Mouse (Mus musculus) MEL (cell line): ENCODE data around the gene Sec24c. TPM values are rescaled to one million over a fixed set of nuclear protein-coding genes. Genes with fewer than 3 reads are reported as not detected.

ENCODE experiments used
- DNase-seq: peaks from one replicate; pipeline ENCODE4 v3.0.0; 2011; ENCODE audit warnings: low read depth, low spot score
- H3K27ac ChIP-seq: 2 replicates; pipeline ENCODE4 v1.5.1; 2012; ENCODE audit warnings: low read depth, mild to moderate bottlenecking, control low read depth, low read length, moderate library complexity; ENCODE audit not compliant: control insufficient read depth
- H3K27me3 ChIP-seq, 2 experiments: fragments of 150-350 bp in 1 of 2; sonication (generic) in 1 of 2; 2 replicates each; pipeline ENCODE4 v1.6.1; 2012; ENCODE audit warnings: low read length in 2 of 2, mild to moderate bottlenecking in 2 of 2, improper control_type of control experiment in 1 of 2, moderate library complexity in 1 of 2; ENCODE audit not compliant: insufficient read depth in 2 of 2, control insufficient read depth in 1 of 2
- H3K36me3 ChIP-seq, 2 experiments: 2 replicates each; pipeline ENCODE4 v1.6.1; 2012 to 2014; ENCODE audit warnings: low read length in 2 of 2, improper control_type of control experiment in 1 of 2, inconsistent platforms in 1 of 2, mild to moderate bottlenecking in 1 of 2; ENCODE audit not compliant: insufficient read depth in 2 of 2, control insufficient read depth in 1 of 2
- H3K4me1 ChIP-seq, 2 experiments: fragments of 150-350 bp in 1 of 2; sonication (generic) in 1 of 2; 2 replicates each; pipeline ENCODE4 v1.6.1; 2012; ENCODE audit warnings: low read length in 2 of 2, improper control_type of control experiment in 1 of 2, mild to moderate bottlenecking in 1 of 2; ENCODE audit not compliant: insufficient read depth in 2 of 2, control insufficient read depth in 1 of 2
- H3K4me3 ChIP-seq, 2 experiments: fragments of 150-350 bp in 1 of 2; sonication (generic) in 1 of 2; 2 replicates each; pipeline ENCODE4 v1.5.1; 2012; ENCODE audit warnings: low read depth in 2 of 2, low read length in 2 of 2, mild to moderate bottlenecking in 2 of 2, moderate library complexity in 2 of 2, control low read depth in 1 of 2, improper control_type of control experiment in 1 of 2; ENCODE audit not compliant: control insufficient read depth in 1 of 2, insufficient read depth in 1 of 2
- H3K79me2 ChIP-seq: 2 replicates; pipeline ENCODE4 v1.6.1; 2012; ENCODE audit warnings: mild to moderate bottlenecking, low read length, moderate library complexity; ENCODE audit not compliant: control insufficient read depth, poor library complexity, insufficient read depth
- H3K9ac ChIP-seq: 2 replicates; pipeline ENCODE4 v1.6.1; 2012; ENCODE audit warnings: low read depth, mild to moderate bottlenecking, control low read depth, low read length, moderate library complexity; ENCODE audit not compliant: control insufficient read depth, poor library complexity, severe bottlenecking
- H3K9me3 ChIP-seq: fragments of 150-350 bp; sonication (generic); replicated peaks from 2 replicates; pipeline ENCODE4 v1.6.1; 2012; ENCODE audit warnings: mild to moderate bottlenecking, low read length, improper control_type of control experiment, moderate library complexity; ENCODE audit not compliant: insufficient read depth
- CHD1 ChIP-seq: IDR thresholded peaks from 2 replicates; pipeline ENCODE4 v1.6.1; 2012; ENCODE audit warnings: low read depth, mild to moderate bottlenecking, inconsistent platforms, low read length, improper control_type of control experiment
- CHD2 ChIP-seq: IDR thresholded peaks from 2 replicates; pipeline ENCODE4 v1.6.1; 2011; ENCODE audit warnings: low read length, improper control_type of control experiment
- CTCF ChIP-seq, 3 experiments: IDR thresholded peaks in 2 of 3; conservative IDR thresholded peaks in 1 of 3; 2 replicates each; pipeline ENCODE4 v1.5.1; 2011 to 2012; ENCODE audit warnings: low read length in 3 of 3, low read depth in 2 of 3, mild to moderate bottlenecking in 2 of 3, improper control_type of control experiment in 1 of 3, inconsistent platforms in 1 of 3, mixed read lengths in 1 of 3, moderate library complexity in 1 of 3; ENCODE audit not compliant: control insufficient read depth in 1 of 3, insufficient read depth in 1 of 3, poor library complexity in 1 of 3, severe bottlenecking in 1 of 3
- E2F4 ChIP-seq: IDR thresholded peaks from 2 replicates; pipeline ENCODE4 v1.6.1; 2011; ENCODE audit warnings: low read depth, low read length, improper control_type of control experiment, borderline replicate concordance
- ETS1 ChIP-seq: IDR thresholded peaks from 2 replicates; pipeline ENCODE4 v1.6.1; 2012; ENCODE audit warnings: low read depth, mild to moderate bottlenecking, inconsistent platforms, low read length, improper control_type of control experiment, moderate library complexity
- GABPA ChIP-seq: IDR thresholded peaks from 2 replicates; pipeline ENCODE4 v1.6.1; 2012; ENCODE audit warnings: low read depth, mild to moderate bottlenecking, inconsistent platforms, low read length, improper control_type of control experiment, moderate library complexity
- HCFC1 ChIP-seq: IDR thresholded peaks from 2 replicates; pipeline ENCODE4 v1.6.1; 2012; ENCODE audit warnings: low read depth, mild to moderate bottlenecking, inconsistent platforms, low read length, improper control_type of control experiment, moderate library complexity
- MEF2A ChIP-seq: IDR thresholded peaks from 2 replicates; pipeline ENCODE4 v1.6.1; 2014; ENCODE audit warnings: low read depth, mild to moderate bottlenecking, inconsistent platforms, low read length, improper control_type of control experiment; ENCODE audit not compliant: poor library complexity, insufficient replicate concordance, severe bottlenecking; ENCODE audit errors: extremely low read depth
- MXI1 ChIP-seq: IDR thresholded peaks from 2 replicates; pipeline ENCODE4 v1.6.1; 2011; ENCODE audit warnings: mild to moderate bottlenecking, low read depth, low read length, improper control_type of control experiment
- MYC ChIP-seq: IDR thresholded peaks from 2 replicates; pipeline ENCODE4 v1.6.1; 2011; ENCODE audit warnings: low read depth, mild to moderate bottlenecking, low read length, improper control_type of control experiment, moderate library complexity
- NELFE ChIP-seq: IDR thresholded peaks from 2 replicates; pipeline ENCODE4 v1.6.1; 2011; ENCODE audit warnings: low read depth, low read length, improper control_type of control experiment
- NRF1 ChIP-seq: IDR thresholded peaks from 2 replicates; pipeline ENCODE4 v1.6.1; 2014; ENCODE audit warnings: low read depth, mild to moderate bottlenecking, inconsistent platforms, low read length, improper control_type of control experiment, moderate library complexity; ENCODE audit not compliant: poor library complexity, insufficient read depth, severe bottlenecking
- POLR2A ChIP-seq, 2 experiments: IDR thresholded peaks; 2 replicates each; pipeline ENCODE4 v1.6.1; 2011 to 2012; ENCODE audit warnings: low read length in 2 of 2, mild to moderate bottlenecking in 2 of 2, control low read depth in 1 of 2, improper control_type of control experiment in 1 of 2, low read depth in 1 of 2, moderate library complexity in 1 of 2; ENCODE audit not compliant: control insufficient read depth in 1 of 2, insufficient read depth in 1 of 2, poor library complexity in 1 of 2
- RAD21 ChIP-seq: IDR thresholded peaks from 2 replicates; pipeline ENCODE4 v1.6.1; 2011; ENCODE audit warnings: mild to moderate bottlenecking, low read depth, low read length, improper control_type of control experiment
- SIN3A ChIP-seq: IDR thresholded peaks from 2 replicates; pipeline ENCODE4 v1.6.1; 2012; ENCODE audit warnings: low read length, improper control_type of control experiment, inconsistent platforms
- ZMIZ1 ChIP-seq: IDR thresholded peaks from 2 replicates; pipeline ENCODE4 v1.6.1; 2012; ENCODE audit warnings: low read depth, mild to moderate bottlenecking, inconsistent platforms, low read length, improper control_type of control experiment, moderate library complexity
- polyA plus RNA-seq, 2 experiments: library from polyadenylated mRNA; stranded (reverse) in 1 of 2; unstranded in 1 of 2; fragments of >175 nt in 1 of 2; fragments of >200 nt in 1 of 2; gene quantifications; 2 replicates each; pipeline versions ENCODE4 v1.2.1 to v1.2.4; 2012; ENCODE audit warnings: low replicate concordance in 2 of 2, low read depth in 1 of 2; ENCODE audit not compliant: insufficient read length in 2 of 2, insufficient read depth in 1 of 2, missing spikeins in 1 of 2
- total RNA-seq: library from RNA; depleted of rRNA; stranded (reverse); fragments of 300-350 nt; gene quantifications from 2 replicates; pipeline ENCODE4 v1.2.3, GENCODE M21; 2012

The Sec24c gene
- total and polyA plus RNA-seq, 3 experiments = 83.9 to 263 (median 121) TPM

DNA sequence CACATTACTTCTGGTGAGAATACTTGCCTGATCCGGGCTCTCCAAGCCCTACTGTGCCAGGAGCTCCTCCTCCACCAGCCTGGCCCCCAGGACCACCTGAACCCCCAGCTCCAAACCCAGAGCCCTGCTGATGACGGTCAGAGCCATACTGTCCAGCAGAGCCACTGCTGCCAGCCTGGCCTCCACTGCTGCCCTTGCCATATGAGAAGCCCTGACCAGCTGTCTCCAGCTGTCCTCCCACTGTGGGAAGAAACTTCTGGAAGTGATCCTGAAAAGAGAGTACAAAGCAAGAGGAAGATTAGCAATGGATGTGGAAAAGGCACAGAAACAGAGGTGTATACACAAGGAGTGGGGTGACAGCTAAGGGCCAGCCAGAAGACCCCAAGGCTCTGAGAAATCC, 23.1 kb upstream of the Sec24c start:
- no peak overlapping the region for H3K27ac ChIP-seq
- H3K4me3 ChIP-seq = no peak overlapping the region
- H3K27me3 ChIP-seq = no peaks in the 10 kb centered on the region
- DNase-seq = no peak
- H3K4me1 ChIP-seq = peaks cover 2 to 18% of the 10 kb centered on the region in 2 experiments; a peak in 3 of 4 replicates
- TF ChIP-seq MXI1 = no peak
- no peak for TF ChIP-seq CHD2
- TF ChIP-seq NRF1 = no peak
- no peak for TF ChIP-seq CTCF (IDR thresholded peaks at IDR 0.05 in 2 of 3, conservative IDR thresholded peaks at IDR 0.05 in 1 of 3; ENCODE audit: control insufficient read depth in 1 of 3, insufficient read depth in 1 of 3, low read depth in 2 of 3, low read length in 3 of 3, poor library complexity in 1 of 3, severe bottlenecking in 1 of 3)
- TF ChIP-seq, all 39 proteins: peak for 0
- H3K9ac ChIP-seq = no peak overlapping the region
- no peaks in the 10 kb centered on the region for H3K79me2 ChIP-seq
- peaks cover 0 to 12% of the 10 kb centered on the region in 2 experiments; a peak in 2 of 4 replicates for H3K36me3 ChIP-seq
- H3K9me3 ChIP-seq = no peaks in the 10 kb centered on the region

DNA sequence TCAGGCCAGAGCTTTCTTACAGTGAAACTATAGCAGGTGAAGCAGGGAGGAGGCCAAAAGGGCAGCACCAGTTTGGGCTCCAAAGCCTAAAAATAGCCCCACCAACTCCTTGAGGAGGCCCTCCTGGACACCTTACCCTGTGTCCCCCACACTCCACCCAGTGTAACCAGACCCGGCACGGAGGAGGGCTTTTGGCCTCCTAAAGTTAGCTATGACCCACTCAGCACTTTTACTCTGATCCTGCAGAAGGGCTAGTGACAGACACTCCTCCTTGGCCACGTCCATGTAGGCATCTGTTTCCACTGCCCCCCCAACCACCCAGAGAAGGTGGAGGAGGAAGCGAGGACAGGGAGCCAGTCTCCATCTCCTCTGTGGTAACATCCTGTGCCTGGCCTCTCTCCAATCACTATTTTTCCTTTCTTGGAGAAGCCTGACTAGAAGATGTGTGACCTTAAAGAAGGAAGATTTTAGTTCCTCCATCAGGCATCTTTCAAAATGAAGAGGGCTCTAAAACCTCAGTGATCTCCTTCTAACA, 22.3 kb upstream of the Sec24c start:
- no peak for TF ChIP-seq MXI1
- no peak for TF ChIP-seq MYC
- no peak for TF ChIP-seq RAD21
- TF ChIP-seq HCFC1 = no peak
- no peak for TF ChIP-seq E2F4
- no peak for TF ChIP-seq POLR2A (IDR thresholded peaks at IDR 0.05; ENCODE audit: control insufficient read depth in 1 of 2, insufficient read depth in 1 of 2, low read depth in 1 of 2, low read length in 2 of 2, poor library complexity in 1 of 2)
- no peak for TF ChIP-seq NELFE
- TF ChIP-seq CHD1 = no peak
- TF ChIP-seq, all 39 proteins: peak for 0
- DNase-seq = no peak

DNA sequence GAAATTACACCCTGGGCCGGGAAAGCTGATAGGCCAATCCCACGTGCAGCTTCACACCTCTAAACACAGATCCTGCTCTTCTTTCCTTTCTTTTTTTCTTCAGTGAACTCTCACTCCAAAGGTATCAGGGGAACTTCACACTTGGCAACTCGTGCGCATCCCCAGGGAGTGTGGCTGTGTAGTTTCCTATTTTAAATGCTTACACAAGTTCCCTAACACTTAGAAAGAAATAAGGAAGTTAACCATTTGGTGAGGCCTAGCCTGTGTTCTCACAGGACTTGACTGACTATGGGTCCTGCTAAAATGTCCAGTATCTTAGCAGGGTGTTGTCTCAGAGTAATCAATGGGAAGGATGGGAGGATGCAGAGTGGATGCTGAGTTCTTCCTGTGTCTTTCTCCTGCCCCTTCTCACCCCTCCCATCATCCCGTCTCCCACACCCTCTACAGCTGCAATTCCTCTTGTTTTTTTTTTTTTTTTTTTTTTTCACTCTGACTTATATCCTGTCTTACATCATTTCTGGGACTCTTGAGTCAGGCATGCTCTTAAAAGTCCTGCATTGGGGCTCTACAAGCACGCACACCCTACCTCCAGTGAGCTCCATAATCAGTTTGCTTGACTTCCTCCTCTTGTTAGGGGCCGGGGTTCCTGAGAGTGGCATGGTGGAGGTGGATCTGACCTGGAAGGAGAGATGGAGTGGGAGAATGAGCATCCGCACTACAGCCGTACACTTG, 19.3 kb upstream of the Sec24c start:
- Histone ChIP-seq H3K9me3 (no peaks in the 10 kb centered on the region), H3K27me3 (no peaks in the 10 kb centered on the region), H3K4me3 (no peak overlapping the region), H3K9ac (no peak overlapping the region), H3K36me3 (peaks cover 0 to 3% of the 10 kb centered on the region in 2 experiments; a peak in 1 of 4 replicates), H3K27ac (no peak overlapping the region), H3K79me2 (no peaks in the 10 kb centered on the region), H3K4me1 (peaks cover 0 to 6% of the 10 kb centered on the region in 2 experiments; a peak in 2 of 4 replicates)
- TF ChIP-seq GABPA (no peak), SIN3A (no peak), MEF2A (no peak), ZMIZ1 (no peak), ETS1 (no peak), POLR2A (IDR thresholded peaks at IDR 0.05; ENCODE audit: control insufficient read depth in 1 of 2, insufficient read depth in 1 of 2, low read depth in 1 of 2, low read length in 2 of 2, poor library complexity in 1 of 2) (no peak)
- DNase-seq = peak; percentile 49

More for the DNA sequence above, 22.3 kb upstream of the Sec24c start:
- Histone ChIP-seq H3K27ac (no peak overlapping the region), H3K79me2 (no peaks in the 10 kb centered on the region), H3K4me3 (no peak overlapping the region), H3K27me3 (no peaks in the 10 kb centered on the region), H3K9ac (no peak overlapping the region), H3K9me3 (no peaks in the 10 kb centered on the region), H3K4me1 (peaks cover 2 to 11% of the 10 kb centered on the region in 2 experiments; a peak in 3 of 4 replicates), H3K36me3 (peaks cover 0 to 8% of the 10 kb centered on the region in 2 experiments; a peak in 2 of 4 replicates)
